Mouse (Mus musculus): ENCODE measurements around the gene Cacna1c. TPM values are rescaled to one million over a fixed set of nuclear protein-coding genes. Genes with fewer than 3 reads are reported as not detected.

The Cacna1c gene
- polyA plus RNA-seq, 1 experiment from 2014 or later = 4.0 TPM

GRCm38 (mm10) chr6:118966904-118967303 lies 229.3 kb downstream of the Cacna1c start:
- ATAC-seq (ENCODE audit: low FRiP score) = no peak
- Histone ChIP-seq H3K27ac (ENCODE audit: low read depth, low read length) (no peak overlapping the region), H3K27me3 (ENCODE audit: control insufficient read depth, insufficient read depth, low read length) (no peaks in the 10 kb centered on the region), H3K4me3 (ENCODE audit: low read depth, low read length) (no peak overlapping the region), H3K9ac (ENCODE audit: low read depth, low read length) (no peak overlapping the region), H3K4me1 (replicated peaks; ENCODE audit: control insufficient read depth, insufficient read depth, low read length) (no peaks in the 10 kb centered on the region), H3K9me3 (ENCODE audit: control insufficient read depth, low read length) (no peaks in the 10 kb centered on the region), H3K36me3 (ENCODE audit: control insufficient read depth, insufficient read depth, low read length) (no peaks in the 10 kb centered on the region), H3K4me2 (replicated peaks; ENCODE audit: low read depth, low read length) (no peak overlapping the region)
- 90% methylated on average over 4 of the region's 4 CpGs for WGBS
- DNase-seq (ENCODE audit: low spot score) = no peak

GRCm38 (mm10) chr6:118965577-118965976 lies 230.6 kb downstream of the Cacna1c start:
- WGBS = 79% methylated on average over 2 of the region's 2 CpGs
- no peak overlapping the region for H3K9ac ChIP-seq (ENCODE audit: low read depth, low read length)
- H3K27me3 ChIP-seq (ENCODE audit: control insufficient read depth, insufficient read depth, low read length) = no peaks in the 10 kb centered on the region
- no peaks in the 10 kb centered on the region for H3K9me3 ChIP-seq (ENCODE audit: control insufficient read depth, low read length)
- H3K4me2 ChIP-seq (replicated peaks; ENCODE audit: low read depth, low read length) = no peak overlapping the region
- ATAC-seq (ENCODE audit: low FRiP score) (no peak), DNase-seq (ENCODE audit: low spot score) (no peak)
- H3K4me3 ChIP-seq (ENCODE audit: low read depth, low read length) = no peak overlapping the region
- no peak overlapping the region for H3K27ac ChIP-seq (ENCODE audit: low read depth, low read length)
- H3K4me1 ChIP-seq (replicated peaks; ENCODE audit: control insufficient read depth, insufficient read depth, low read length) = no peaks in the 10 kb centered on the region
- no peaks in the 10 kb centered on the region for H3K36me3 ChIP-seq (ENCODE audit: control insufficient read depth, insufficient read depth, low read length)

- ATAC-seq (ENCODE audit: low FRiP score) (no peak), DNase-seq (ENCODE audit: low spot score) (no peak)
- H3K4me1 ChIP-seq (replicated peaks; ENCODE audit: control insufficient read depth, insufficient read depth, low read length) = no peaks in the 10 kb centered on the region
- H3K27me3 ChIP-seq (ENCODE audit: control insufficient read depth, insufficient read depth, low read length) = no peaks in the 10 kb centered on the region
- no peaks in the 10 kb centered on the region for H3K36me3 ChIP-seq (ENCODE audit: control insufficient read depth, insufficient read depth, low read length)
- no peak overlapping the region for H3K4me3 ChIP-seq (ENCODE audit: low read depth, low read length)
- H3K9me3 ChIP-seq (ENCODE audit: control insufficient read depth, low read length) = no peaks in the 10 kb centered on the region
- H3K9ac ChIP-seq (ENCODE audit: low read depth, low read length) = no peak overlapping the region
- no peak overlapping the region for H3K4me2 ChIP-seq (replicated peaks; ENCODE audit: low read depth, low read length)
- no peak overlapping the region for H3K27ac ChIP-seq (ENCODE audit: low read depth, low read length)
- whole genome bisulfite sequencing = 92% methylated on average over 6 of the region's 6 CpGs
These were observed 232.4 kb downstream of the Cacna1c start for GRCm38 (mm10) chr6:118963806-118964205.

GRCm38 (mm10) chr6:118963283-118963682 lies 232.9 kb downstream of the Cacna1c start:
- Histone ChIP-seq H3K27ac (ENCODE audit: low read depth, low read length) (no peak overlapping the region), H3K4me1 (replicated peaks; ENCODE audit: control insufficient read depth, insufficient read depth, low read length) (no peaks in the 10 kb centered on the region), H3K36me3 (ENCODE audit: control insufficient read depth, insufficient read depth, low read length) (no peaks in the 10 kb centered on the region), H3K27me3 (ENCODE audit: control insufficient read depth, insufficient read depth, low read length) (no peaks in the 10 kb centered on the region), H3K9me3 (ENCODE audit: control insufficient read depth, low read length) (no peaks in the 10 kb centered on the region), H3K4me3 (ENCODE audit: low read depth, low read length) (no peak overlapping the region), H3K9ac (ENCODE audit: low read depth, low read length) (no peak overlapping the region), H3K4me2 (replicated peaks; ENCODE audit: low read depth, low read length) (no peak overlapping the region)
- WGBS = 79% methylated on average over 5 of the region's 5 CpGs
- DNase-seq (ENCODE audit: low spot score) = no peak
- no peak for ATAC-seq (ENCODE audit: low FRiP score)

GRCm38 (mm10) chr6:118958529-118958928 lies 237.7 kb downstream of the Cacna1c start:
- Histone ChIP-seq H3K27me3 (ENCODE audit: control insufficient read depth, insufficient read depth, low read length) (no peaks in the 10 kb centered on the region), H3K9me3 (ENCODE audit: control insufficient read depth, low read length) (no peaks in the 10 kb centered on the region), H3K9ac (ENCODE audit: low read depth, low read length) (no peak overlapping the region), H3K36me3 (ENCODE audit: control insufficient read depth, insufficient read depth, low read length) (no peaks in the 10 kb centered on the region), H3K4me3 (ENCODE audit: low read depth, low read length) (no peak overlapping the region), H3K4me2 (replicated peaks; ENCODE audit: low read depth, low read length) (no peak overlapping the region), H3K4me1 (replicated peaks; ENCODE audit: control insufficient read depth, insufficient read depth, low read length) (no peaks in the 10 kb centered on the region), H3K27ac (ENCODE audit: low read depth, low read length) (no peak overlapping the region)
- ATAC-seq (ENCODE audit: low FRiP score) (no peak), DNase-seq (ENCODE audit: low spot score) (no peak)
- WGBS = 97% methylated on average over 9 of the region's 9 CpGs

GRCm38 (mm10) chr6:118956234-118956633 lies 240.0 kb downstream of the Cacna1c start:
- H3K36me3 ChIP-seq (ENCODE audit: control insufficient read depth, insufficient read depth, low read length) = no peaks in the 10 kb centered on the region
- no peaks in the 10 kb centered on the region for H3K9me3 ChIP-seq (ENCODE audit: control insufficient read depth, low read length)
- no peak overlapping the region for H3K27ac ChIP-seq (ENCODE audit: low read depth, low read length)
- H3K27me3 ChIP-seq (ENCODE audit: control insufficient read depth, insufficient read depth, low read length) = no peaks in the 10 kb centered on the region
- ATAC-seq (ENCODE audit: low FRiP score) (no peak), DNase-seq (ENCODE audit: low spot score) (no peak)
- 84% methylated on average over 4 of the region's 4 CpGs for WGBS
- no peak overlapping the region for H3K9ac ChIP-seq (ENCODE audit: low read depth, low read length)
- no peak overlapping the region for H3K4me3 ChIP-seq (ENCODE audit: low read depth, low read length)
- no peak overlapping the region for H3K4me2 ChIP-seq (replicated peaks; ENCODE audit: low read depth, low read length)
- H3K4me1 ChIP-seq (replicated peaks; ENCODE audit: control insufficient read depth, insufficient read depth, low read length) = no peaks in the 10 kb centered on the region

- Histone ChIP-seq H3K36me3 (ENCODE audit: control insufficient read depth, insufficient read depth, low read length) (no peaks in the 10 kb centered on the region), H3K4me3 (ENCODE audit: low read depth, low read length) (no peak overlapping the region), H3K9me3 (ENCODE audit: control insufficient read depth, low read length) (no peaks in the 10 kb centered on the region), H3K9ac (ENCODE audit: low read depth, low read length) (no peak overlapping the region), H3K4me2 (replicated peaks; ENCODE audit: low read depth, low read length) (no peak overlapping the region), H3K4me1 (replicated peaks; ENCODE audit: control insufficient read depth, insufficient read depth, low read length) (0 out of 2 replicates have a peak, but pooled peaks cover under 1% of the 10 kb centered on the region), H3K27ac (ENCODE audit: low read depth, low read length) (no peak overlapping the region), H3K27me3 (ENCODE audit: control insufficient read depth, insufficient read depth, low read length) (no peaks in the 10 kb centered on the region)
- ATAC-seq (ENCODE audit: low FRiP score) = no peak
- DNase-seq (ENCODE audit: low spot score) = no peak
These were observed 240.4 kb downstream of the Cacna1c start for GRCm38 (mm10) chr6:118955777-118956176.

GRCm38 (mm10) chr6:118954988-118955554 lies 241.1 kb downstream of the Cacna1c start:
- Histone ChIP-seq H3K27ac (ENCODE audit: low read depth, low read length) (no peak overlapping the region), H3K4me1 (replicated peaks; ENCODE audit: control insufficient read depth, insufficient read depth, low read length) (0 out of 2 replicates have a peak, but pooled peaks cover 2% of the 10 kb centered on the region), H3K4me2 (replicated peaks; ENCODE audit: low read depth, low read length) (no peak overlapping the region), H3K9ac (ENCODE audit: low read depth, low read length) (no peak overlapping the region), H3K9me3 (ENCODE audit: control insufficient read depth, low read length) (no peaks in the 10 kb centered on the region), H3K4me3 (ENCODE audit: low read depth, low read length) (no peak overlapping the region), H3K27me3 (ENCODE audit: control insufficient read depth, insufficient read depth, low read length) (no peaks in the 10 kb centered on the region), H3K36me3 (ENCODE audit: control insufficient read depth, insufficient read depth, low read length) (no peaks in the 10 kb centered on the region)
- no peak for ATAC-seq (ENCODE audit: low FRiP score)
- DNase-seq (ENCODE audit: low spot score) = no peak
- WGBS = 90% methylated on average over 7 of the region's 7 CpGs

GRCm38 (mm10) chr6:118952377-118952776 lies 243.8 kb downstream of the Cacna1c start:
- Histone ChIP-seq H3K9ac (ENCODE audit: low read depth, low read length) (no peak overlapping the region), H3K4me1 (replicated peaks; ENCODE audit: control insufficient read depth, insufficient read depth, low read length) (0 out of 2 replicates have a peak, but pooled peaks cover 2% of the 10 kb centered on the region), H3K27ac (ENCODE audit: low read depth, low read length) (no peak overlapping the region), H3K9me3 (ENCODE audit: control insufficient read depth, low read length) (no peaks in the 10 kb centered on the region), H3K27me3 (ENCODE audit: control insufficient read depth, insufficient read depth, low read length) (no peaks in the 10 kb centered on the region), H3K4me2 (replicated peaks; ENCODE audit: low read depth, low read length) (no peak overlapping the region), H3K4me3 (ENCODE audit: low read depth, low read length) (no peak overlapping the region), H3K36me3 (ENCODE audit: control insufficient read depth, insufficient read depth, low read length) (no peaks in the 10 kb centered on the region)
- 89% methylated on average over 9 of the region's 9 CpGs for WGBS
- DNase-seq (ENCODE audit: low spot score) (no peak), ATAC-seq (ENCODE audit: low FRiP score) (no peak)

Measured in hindbrain, embryonic 11.5 days (tissue).